Mouse (Mus musculus): ENCODE data around the gene Guk1. TPM values are rescaled to one million over a fixed set of nuclear protein-coding genes. Genes with fewer than 3 reads are reported as not detected.

Guk1 gene
- 54.0 and 54.9 TPM in 2 replicates for polyA plus RNA-seq (2011; ENCODE audit: insufficient read depth, insufficient read length, low read depth, missing spikeins)

DNA sequence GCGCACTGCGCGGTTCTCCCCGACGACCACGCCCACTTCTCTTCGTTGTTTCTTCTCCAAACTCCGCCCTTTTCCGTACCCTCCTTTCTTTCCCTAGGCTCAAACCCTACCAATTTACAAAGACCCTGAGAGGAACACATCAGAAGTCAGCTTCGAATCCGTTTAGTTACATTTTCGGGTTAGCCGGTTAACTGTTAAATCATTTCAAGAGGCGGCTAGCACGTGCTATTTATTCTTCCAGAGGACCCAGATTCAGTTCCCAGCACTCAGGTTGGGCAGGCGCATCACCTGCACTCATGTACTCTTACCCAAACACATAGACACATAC lies at the start of gene Guk1:
Gene Guk1, minus strand, starts transcription at position 154 of the 328 bp plus-strand sequence.
- no peaks in the 10 kb centered on the region for H3K9me3 ChIP-seq (replicated peaks; ENCODE audit: control insufficient read depth, insufficient read depth, low read length, poor library complexity, severe bottlenecking)
- TF ChIP-seq CTCF (IDR thresholded peaks at IDR 0.05; ENCODE audit: low read depth, low read length) (no peak), EP300 (IDR thresholded peaks at IDR 0.05; ENCODE audit: insufficient read depth, low read depth, low read length) (no peak), POLR2A (IDR thresholded peaks at IDR 0.05; ENCODE audit: insufficient read depth, low read length) (no peak)
- peak within 1 kb of the TSS; percentile 69 for H3K9ac ChIP-seq (ENCODE audit: low read depth, poor library complexity, severe bottlenecking)
- peaks cover 3% of the 10 kb centered on the region for H3K4me1 ChIP-seq (ENCODE audit: control insufficient read depth, insufficient read depth, low read length)
- H3K4me3 ChIP-seq (ENCODE audit: low read depth, low read length) = peak within 1 kb of the TSS; percentile 91
- H3K27ac ChIP-seq (ENCODE audit: insufficient read depth, low read length) = peak within 1 kb of the TSS; percentile 74
- H3K36me3 ChIP-seq (ENCODE audit: control insufficient read depth, insufficient read depth, low read length, poor library complexity, severe bottlenecking) = no peaks in the 10 kb centered on the region
- H3K27me3 ChIP-seq (ENCODE audit: control insufficient read depth, insufficient read depth, low read length, poor library complexity, severe bottlenecking) = no peaks in the 10 kb centered on the region

DNA sequence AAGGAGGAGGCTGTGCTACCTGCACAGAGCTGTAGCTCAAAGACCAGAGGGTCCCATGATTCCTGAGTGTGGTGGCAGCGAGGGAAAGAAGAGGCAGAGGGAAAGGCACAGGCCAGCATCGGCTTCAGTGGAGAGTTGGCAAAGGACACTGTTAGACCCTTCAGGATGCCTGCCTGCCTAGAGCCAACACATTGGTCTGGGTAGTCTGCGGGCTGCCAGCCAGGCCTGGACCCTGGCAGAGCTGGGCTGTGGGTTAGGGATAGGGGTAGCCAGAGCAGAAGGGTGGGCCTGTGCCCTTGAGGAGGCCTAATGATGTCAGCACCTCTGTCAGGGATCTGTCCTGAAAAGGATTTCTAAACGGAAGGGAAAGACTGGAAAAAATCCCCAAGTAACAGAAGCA lies 47.8 kb upstream of the Guk1 start:
- H3K4me3 ChIP-seq (ENCODE audit: low read depth, low read length) = no peak overlapping the region
- peaks cover 5% of the 10 kb centered on the region for H3K4me1 ChIP-seq (ENCODE audit: control insufficient read depth, insufficient read depth, low read length)
- no peaks in the 10 kb centered on the region for H3K27me3 ChIP-seq (ENCODE audit: control insufficient read depth, insufficient read depth, low read length, poor library complexity, severe bottlenecking)
- H3K9me3 ChIP-seq (replicated peaks; ENCODE audit: control insufficient read depth, insufficient read depth, low read length, poor library complexity, severe bottlenecking) = no peaks in the 10 kb centered on the region
- no peak overlapping the region for H3K9ac ChIP-seq (ENCODE audit: low read depth, poor library complexity, severe bottlenecking)
- H3K36me3 ChIP-seq (ENCODE audit: control insufficient read depth, insufficient read depth, low read length, poor library complexity, severe bottlenecking) = no peaks in the 10 kb centered on the region
- TF ChIP-seq EP300 (IDR thresholded peaks at IDR 0.05; ENCODE audit: insufficient read depth, low read depth, low read length) (no peak), POLR2A (IDR thresholded peaks at IDR 0.05; ENCODE audit: insufficient read depth, low read length) (no peak), CTCF (IDR thresholded peaks at IDR 0.05; ENCODE audit: low read depth, low read length) (no peak)
- H3K27ac ChIP-seq (ENCODE audit: insufficient read depth, low read length) = no peak overlapping the region

DNA sequence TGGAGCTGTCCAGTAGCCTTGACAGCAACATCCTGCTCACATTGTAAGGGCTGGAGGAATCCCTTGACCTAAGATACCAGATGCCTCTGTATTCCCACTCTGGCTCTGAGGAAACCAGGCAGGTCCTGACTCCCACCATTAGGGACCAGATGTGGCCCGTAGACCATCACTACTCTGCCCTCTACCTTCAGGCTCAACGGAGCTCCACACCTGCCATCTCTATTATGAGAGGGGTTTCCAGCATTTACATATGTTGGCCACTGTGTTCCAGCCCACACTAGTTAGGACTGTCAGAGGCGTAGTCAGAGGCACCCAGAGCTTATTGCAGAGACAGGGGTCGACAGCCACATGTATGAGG lies 47.4 kb upstream of the Guk1 start:
- peaks cover 5% of the 10 kb centered on the region for H3K4me1 ChIP-seq (ENCODE audit: control insufficient read depth, insufficient read depth, low read length)
- no peaks in the 10 kb centered on the region for H3K36me3 ChIP-seq (ENCODE audit: control insufficient read depth, insufficient read depth, low read length, poor library complexity, severe bottlenecking)
- no peak for TF ChIP-seq CTCF (IDR thresholded peaks at IDR 0.05; ENCODE audit: low read depth, low read length)
- no peak for TF ChIP-seq EP300 (IDR thresholded peaks at IDR 0.05; ENCODE audit: insufficient read depth, low read depth, low read length)
- no peak for TF ChIP-seq POLR2A (IDR thresholded peaks at IDR 0.05; ENCODE audit: insufficient read depth, low read length)
- H3K27ac ChIP-seq (ENCODE audit: insufficient read depth, low read length) = no peak overlapping the region
- H3K27me3 ChIP-seq (ENCODE audit: control insufficient read depth, insufficient read depth, low read length, poor library complexity, severe bottlenecking) = no peaks in the 10 kb centered on the region
- H3K4me3 ChIP-seq (ENCODE audit: low read depth, low read length) = no peak overlapping the region
- no peak overlapping the region for H3K9ac ChIP-seq (ENCODE audit: low read depth, poor library complexity, severe bottlenecking)
- H3K9me3 ChIP-seq (replicated peaks; ENCODE audit: control insufficient read depth, insufficient read depth, low read length, poor library complexity, severe bottlenecking) = no peaks in the 10 kb centered on the region

DNA sequence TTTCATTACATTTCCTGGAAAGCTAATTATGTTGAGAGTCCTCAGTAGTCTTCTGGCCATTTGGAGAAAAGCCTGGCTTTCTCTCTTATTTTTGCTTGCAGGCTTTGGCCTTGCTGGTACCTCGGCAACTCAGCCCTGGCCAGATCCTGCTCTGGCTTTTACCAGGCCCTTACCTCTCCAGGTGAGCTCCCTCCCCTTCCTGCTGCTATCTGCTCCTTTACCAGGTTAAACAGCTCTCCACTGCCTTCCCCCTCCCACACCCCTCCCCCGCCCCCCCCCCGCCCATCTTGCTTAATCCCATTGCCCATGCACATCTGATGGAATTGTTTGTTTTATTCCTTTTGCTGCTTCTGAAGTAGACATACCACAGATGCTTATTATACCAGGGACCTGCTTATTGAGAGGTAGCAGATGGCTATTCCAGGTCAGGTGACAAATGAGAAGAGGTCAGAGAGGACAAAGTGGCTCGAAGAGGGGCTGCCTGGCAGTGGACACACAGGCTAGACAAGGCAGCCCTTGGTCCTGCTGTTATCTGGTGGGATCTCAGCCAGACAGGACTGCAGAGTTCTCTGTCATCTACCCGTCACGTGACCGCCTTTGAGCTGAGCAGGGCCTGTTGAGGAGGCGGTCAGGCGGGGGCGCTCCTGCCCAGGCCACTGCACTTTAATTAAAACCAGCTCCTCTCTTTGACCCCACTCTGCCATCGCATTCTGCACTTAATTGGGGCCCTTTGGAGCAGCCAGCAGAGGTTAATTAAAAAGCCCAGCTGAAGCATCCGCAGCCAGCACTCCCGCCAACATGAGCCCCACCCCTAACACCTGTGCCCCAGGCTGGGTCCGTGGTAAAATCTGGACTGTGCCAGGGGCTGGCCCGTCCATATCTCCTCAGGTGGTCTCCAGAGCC lies 46.8 kb upstream of the Guk1 start:
- Histone ChIP-seq H3K4me1 (ENCODE audit: control insufficient read depth, insufficient read depth, low read length) (peaks cover 3% of the 10 kb centered on the region), H3K27ac (ENCODE audit: insufficient read depth, low read length) (no peak overlapping the region), H3K9me3 (replicated peaks; ENCODE audit: control insufficient read depth, insufficient read depth, low read length, poor library complexity, severe bottlenecking) (no peaks in the 10 kb centered on the region), H3K9ac (ENCODE audit: low read depth, poor library complexity, severe bottlenecking) (no peak overlapping the region), H3K36me3 (ENCODE audit: control insufficient read depth, insufficient read depth, low read length, poor library complexity, severe bottlenecking) (no peaks in the 10 kb centered on the region), H3K4me3 (ENCODE audit: low read depth, low read length) (no peak overlapping the region), H3K27me3 (ENCODE audit: control insufficient read depth, insufficient read depth, low read length, poor library complexity, severe bottlenecking) (no peaks in the 10 kb centered on the region)
- TF ChIP-seq CTCF (IDR thresholded peaks at IDR 0.05; ENCODE audit: low read depth, low read length) (peak; percentile 77), POLR2A (IDR thresholded peaks at IDR 0.05; ENCODE audit: insufficient read depth, low read length) (no peak)

DNA sequence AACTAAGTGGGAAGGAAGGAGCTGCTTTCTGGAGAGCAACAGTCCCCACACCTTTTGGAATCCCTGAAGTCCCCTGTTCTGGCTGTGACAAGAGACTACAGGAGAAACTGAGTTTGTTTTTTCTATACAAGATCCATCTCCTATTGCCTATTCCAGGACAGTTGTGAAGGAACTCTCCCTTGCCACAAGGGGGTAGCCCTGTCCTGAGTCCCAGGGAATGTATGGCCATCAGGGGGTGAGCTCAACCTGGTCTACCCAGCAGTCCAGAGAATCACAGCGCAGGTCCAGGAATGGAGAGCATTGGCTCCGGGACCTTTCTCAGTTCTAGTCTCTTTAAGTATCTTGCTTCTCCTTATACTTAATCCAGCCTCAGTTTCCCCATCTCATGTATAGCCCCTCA lies 40.8 kb upstream of the Guk1 start:
- TF ChIP-seq POLR2A (IDR thresholded peaks at IDR 0.05; ENCODE audit: insufficient read depth, low read length) (no peak), EP300 (IDR thresholded peaks at IDR 0.05; ENCODE audit: insufficient read depth, low read depth, low read length) (no peak), CTCF (IDR thresholded peaks at IDR 0.05; ENCODE audit: low read depth, low read length) (peak; percentile 59)
- no peaks in the 10 kb centered on the region for H3K27me3 ChIP-seq (ENCODE audit: control insufficient read depth, insufficient read depth, low read length, poor library complexity, severe bottlenecking)
- H3K4me3 ChIP-seq (ENCODE audit: low read depth, low read length) = no peak overlapping the region
- no peak overlapping the region for H3K9ac ChIP-seq (ENCODE audit: low read depth, poor library complexity, severe bottlenecking)
- H3K36me3 ChIP-seq (ENCODE audit: control insufficient read depth, insufficient read depth, low read length, poor library complexity, severe bottlenecking) = no peaks in the 10 kb centered on the region
- H3K4me1 ChIP-seq (ENCODE audit: control insufficient read depth, insufficient read depth, low read length) = no peaks in the 10 kb centered on the region
- no peaks in the 10 kb centered on the region for H3K9me3 ChIP-seq (replicated peaks; ENCODE audit: control insufficient read depth, insufficient read depth, low read length, poor library complexity, severe bottlenecking)
- no peak overlapping the region for H3K27ac ChIP-seq (ENCODE audit: insufficient read depth, low read length)

DNA sequence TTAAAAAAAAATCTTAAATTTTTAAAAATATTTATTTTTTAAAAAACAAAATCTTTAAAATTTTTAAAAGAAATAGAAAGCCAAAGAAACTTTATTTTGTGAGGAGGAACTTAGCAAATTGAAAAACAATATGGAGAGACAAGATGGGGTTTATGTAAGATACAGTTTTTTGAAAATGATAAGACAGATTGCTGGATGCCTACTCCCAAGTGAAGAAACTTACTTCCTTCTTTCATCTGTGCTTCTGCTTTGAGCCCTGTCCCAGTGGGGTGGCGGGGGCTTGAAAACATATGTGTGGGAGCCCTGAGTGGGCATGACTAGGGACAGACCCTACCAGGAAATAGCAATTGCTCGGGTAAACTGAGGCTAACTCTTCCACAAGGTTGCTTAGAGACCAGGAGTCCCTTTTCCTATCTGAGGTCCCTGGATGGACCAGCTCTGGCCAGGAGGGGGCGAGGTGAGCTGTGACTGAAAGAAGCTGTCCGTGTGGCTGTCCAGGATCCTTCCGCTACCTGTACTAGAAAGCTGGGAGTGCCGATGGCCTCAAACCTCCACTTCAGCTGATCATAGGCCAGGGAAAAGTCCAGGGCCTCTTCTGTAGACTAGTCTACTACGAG lies 38.2 kb upstream of the Guk1 start:
- TF ChIP-seq POLR2A (IDR thresholded peaks at IDR 0.05; ENCODE audit: insufficient read depth, low read length) (no peak), CTCF (IDR thresholded peaks at IDR 0.05; ENCODE audit: low read depth, low read length) (peak; percentile 83)
- H3K4me1 ChIP-seq (ENCODE audit: control insufficient read depth, insufficient read depth, low read length) = peaks cover 5% of the 10 kb centered on the region
- H3K27me3 ChIP-seq (ENCODE audit: control insufficient read depth, insufficient read depth, low read length, poor library complexity, severe bottlenecking) = no peaks in the 10 kb centered on the region
- no peaks in the 10 kb centered on the region for H3K9me3 ChIP-seq (replicated peaks; ENCODE audit: control insufficient read depth, insufficient read depth, low read length, poor library complexity, severe bottlenecking)
- no peaks in the 10 kb centered on the region for H3K36me3 ChIP-seq (ENCODE audit: control insufficient read depth, insufficient read depth, low read length, poor library complexity, severe bottlenecking)
- H3K4me3 ChIP-seq (ENCODE audit: low read depth, low read length) = no peak overlapping the region
- H3K9ac ChIP-seq (ENCODE audit: low read depth, poor library complexity, severe bottlenecking) = no peak overlapping the region
- no peak overlapping the region for H3K27ac ChIP-seq (ENCODE audit: insufficient read depth, low read length)

Measured in ES-Bruce4 (cell line).